Mouse (Mus musculus) kidney, embryonic 16.5 days (tissue): ENCODE data around the gene Dcst2. TPM values are rescaled to one million over a fixed set of nuclear protein-coding genes. Genes with fewer than 3 reads are reported as not detected.

Experiments used
- ATAC-seq: fragments of 200-750 bp; cut with Nextera tagmentation; 2 replicates; pipeline ENCODE4 v1.8.0; 2017; ENCODE audit warnings: moderate TSS enrichment; ENCODE audit not compliant: low FRiP score, low TSS enrichment
- H3K27ac ChIP-seq: fragments of 300-500 bp; sonication (generic); 2 replicates; pipeline ENCODE4 v1.5.1; 2014; ENCODE audit warnings: low read length
- H3K27me3 ChIP-seq: fragments of 300-500 bp; sonication (generic); 2 replicates; pipeline ENCODE4 v1.6.1; 2014; ENCODE audit warnings: low read length, control low read depth, mixed read lengths; ENCODE audit not compliant: insufficient read depth
- H3K36me3 ChIP-seq: fragments of 300-500 bp; sonication (generic); 2 replicates; pipeline ENCODE4 v1.6.1; 2014; ENCODE audit warnings: low read length, control low read depth, mixed read lengths; ENCODE audit not compliant: insufficient read depth
- H3K4me1 ChIP-seq: fragments of 300-500 bp; sonication (generic); 2 replicates; pipeline ENCODE4 v1.6.1; 2014; ENCODE audit warnings: low read length, control low read depth, mixed read lengths; ENCODE audit not compliant: insufficient read depth
- H3K4me2 ChIP-seq: fragments of 300-500 bp; sonication (generic); replicated peaks from 2 replicates; pipeline ENCODE4 v1.6.1; 2014; ENCODE audit warnings: low read depth, low read length
- H3K4me3 ChIP-seq: fragments of 300-500 bp; sonication (generic); 2 replicates; pipeline ENCODE4 v1.5.1; 2014; ENCODE audit warnings: mild to moderate bottlenecking, low read length
- H3K9ac ChIP-seq: fragments of 300-500 bp; sonication (generic); replicated peaks from 2 replicates; pipeline ENCODE4 v1.6.1; 2014; ENCODE audit warnings: low read length
- H3K9me3 ChIP-seq: fragments of 300-500 bp; sonication (generic); 2 replicates; pipeline ENCODE4 v1.6.1; 2016; ENCODE audit warnings: low read length, control low read depth
- WGBS: fragments of 180-500 bp; shearing (Covaris S2); extraction: QIAGEN DNeasy Blood & Tissue Kit; methylation state at CpG from one replicate; pipeline ENCODE4 v1.1.7; 2014; 5-methylcytosine and 5-hydroxymethylcytosine counted together
- polyA plus RNA-seq: library from polyadenylated mRNA; unstranded; fragments of >200 nt; fragmentation: Nextera tagmentation; extraction: Ambion mirVana; gene quantifications from 2 replicates; pipeline ENCODE4 v1.2.1, GENCODE M21; 2015

Dcst2 gene
- polyA plus RNA-seq, 1 experiment from 2014 or later: 0.35 TPM

GRCm38 (mm10) chr3:89402693-89403092, 40.9 kb downstream of the Dcst2 start, which contains the start of gene Lenep:
Lenep (minus strand) TSS chr3:89402793.
- Histone ChIP-seq H3K4me2 (no peak within 1 kb of the TSS), H3K9me3 (no peaks in the 10 kb centered on the region), H3K27ac (no peak within 1 kb of the TSS), H3K36me3 (peaks cover 28% of the 10 kb centered on the region), H3K27me3 (no peaks in the 10 kb centered on the region), H3K4me1 (no peaks in the 10 kb centered on the region), H3K4me3 (no peak within 1 kb of the TSS), H3K9ac (no peak within 1 kb of the TSS)
- 80% methylated on average over 5 of the region's 5 CpGs for WGBS
- ATAC-seq: no peak

GRCm38 (mm10) chr3:89406887-89407286, 45.1 kb downstream of the Dcst2 start:
- 93% methylated on average over 6 of the region's 6 CpGs for WGBS
- Histone ChIP-seq H3K9me3 (no peaks in the 10 kb centered on the region), H3K27ac (no peak overlapping the region), H3K4me1 (peaks cover 7% of the 10 kb centered on the region), H3K4me3 (no peak overlapping the region), H3K4me2 (no peak overlapping the region), H3K36me3 (peaks cover 29% of the 10 kb centered on the region), H3K9ac (no peak overlapping the region), H3K27me3 (no peaks in the 10 kb centered on the region)
- no peak for ATAC-seq

DNA sequence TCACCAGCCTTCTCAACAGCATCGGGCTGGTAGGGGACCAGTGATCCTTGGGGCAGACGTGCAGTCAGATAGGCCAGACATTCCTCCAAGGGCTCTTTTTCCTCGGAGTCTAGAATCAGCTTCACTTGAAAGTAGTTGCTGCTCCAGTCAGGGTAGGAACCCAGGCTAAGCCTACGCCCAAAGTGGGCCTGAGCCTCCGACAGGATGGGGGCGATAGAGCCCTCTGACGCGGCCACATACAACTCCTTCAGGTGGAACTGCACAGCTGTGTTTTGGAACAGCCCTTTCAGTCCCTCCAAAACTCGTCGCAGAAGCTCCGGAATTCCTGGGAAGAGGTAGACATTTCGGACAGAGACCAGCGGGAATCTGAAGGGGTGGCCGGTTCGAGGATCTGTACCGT, 46.7 kb downstream of the Dcst2 start:
- WGBS: 73% methylated on average over 16 of the region's 16 CpGs
- no peak for ATAC-seq
- Histone ChIP-seq H3K9me3 (no peaks in the 10 kb centered on the region), H3K27me3 (no peaks in the 10 kb centered on the region), H3K27ac (no peak overlapping the region), H3K9ac (no peak overlapping the region), H3K4me1 (peaks cover 7% of the 10 kb centered on the region), H3K36me3 (peaks cover 17% of the 10 kb centered on the region), H3K4me3 (no peak overlapping the region), H3K4me2 (no peak overlapping the region)

- Histone ChIP-seq H3K27ac (no peak overlapping the region), H3K9me3 (no peaks in the 10 kb centered on the region), H3K4me1 (peaks cover 7% of the 10 kb centered on the region), H3K27me3 (no peaks in the 10 kb centered on the region), H3K36me3 (peaks cover 28% of the 10 kb centered on the region), H3K4me2 (no peak overlapping the region), H3K9ac (no peak overlapping the region), H3K4me3 (no peak overlapping the region)
- ATAC-seq: no peak
- 91% methylated on average over 3 of the region's 3 CpGs for whole genome bisulfite sequencing
These were observed 47.9 kb downstream of the Dcst2 start for GRCm38 (mm10) chr3:89409701-89410100.

DNA sequence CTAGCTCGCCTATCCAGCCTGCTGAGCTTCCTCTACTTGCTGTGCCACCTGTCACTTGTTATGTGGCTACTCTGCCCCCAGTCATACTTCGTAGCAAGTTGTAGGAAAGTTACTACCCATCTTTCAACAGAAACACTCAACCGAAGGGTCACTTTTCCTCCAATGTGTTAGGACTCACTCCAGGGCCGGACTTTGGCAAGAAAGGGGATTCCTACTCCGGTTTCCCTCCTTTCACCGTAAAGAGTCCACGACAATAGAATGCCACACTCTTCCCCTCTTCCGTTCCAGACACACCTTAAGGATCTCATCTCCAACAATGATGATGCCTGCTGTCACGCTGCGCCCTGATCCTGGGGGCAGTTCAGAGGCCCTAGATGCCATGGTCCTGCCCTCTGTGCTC, 49.1 kb downstream of the Dcst2 start:
- Histone ChIP-seq H3K4me3 (peak overlapping the region; percentile 67), H3K36me3 (peaks cover 34% of the 10 kb centered on the region), H3K4me1 (peaks cover 7% of the 10 kb centered on the region), H3K27ac (peak overlapping the region; percentile 57; the same call in 1 of the 2 replicates), H3K27me3 (no peaks in the 10 kb centered on the region), H3K4me2 (peak overlapping the region; percentile 68), H3K9me3 (no peaks in the 10 kb centered on the region), H3K9ac (peak overlapping the region; percentile 68)
- no peak for ATAC-seq
- 77% methylated on average over 10 of the region's 10 CpGs for WGBS

DNA sequence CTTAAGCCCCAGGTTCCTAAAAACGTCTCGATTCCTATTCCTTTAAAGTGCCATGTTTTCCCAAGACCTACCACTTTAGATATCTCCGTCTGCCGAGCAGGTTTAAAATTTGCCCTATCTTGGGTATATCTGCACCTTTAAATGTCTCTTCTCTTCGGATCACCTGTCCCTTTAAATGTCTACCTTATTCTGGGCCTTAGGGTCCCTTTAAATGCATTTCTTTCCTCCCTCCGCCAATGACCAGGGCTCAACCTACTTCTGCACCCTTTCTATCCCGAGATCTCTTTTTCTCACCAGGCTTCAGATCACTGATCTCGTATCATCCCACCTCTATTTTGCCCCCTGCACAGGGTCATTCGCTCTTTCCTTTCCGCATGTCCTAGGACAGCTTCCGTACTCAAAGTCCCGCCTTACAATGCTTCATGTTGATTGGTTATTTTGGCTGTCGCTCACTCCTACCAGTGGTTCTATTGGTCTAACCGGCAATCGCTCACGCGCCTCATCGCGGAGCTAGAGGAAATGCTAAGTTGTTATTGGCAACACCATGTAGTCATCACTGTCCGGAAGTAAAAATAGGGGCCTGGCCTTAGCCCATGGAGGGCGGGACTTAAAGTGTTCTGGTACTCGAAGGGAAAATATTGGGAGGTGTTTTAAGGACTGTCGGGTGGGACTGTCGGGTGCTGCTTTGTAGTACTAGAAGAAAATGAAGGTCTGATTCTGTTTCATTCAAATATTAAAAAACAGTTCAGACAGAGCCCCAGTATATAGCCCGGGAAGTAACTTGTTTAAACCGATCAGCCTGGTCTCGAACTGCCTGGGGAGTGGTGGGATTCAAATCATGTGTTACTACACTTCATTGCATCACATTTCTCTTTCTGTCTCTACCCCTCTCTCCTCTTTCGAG, 50.0 kb downstream of the Dcst2 start, which contains the start of gene Flad1:
Gene Flad1, minus strand, starts transcription at position 381 of the 904 bp plus-strand sequence.
- peaks cover 39% of the 10 kb centered on the region for H3K36me3 ChIP-seq
- ATAC-seq: peak; percentile 100
- WGBS: 5% methylated on average over 28 of the region's 28 CpGs
- H3K4me2 ChIP-seq: peak within 1 kb of the TSS; percentile 68
- peak within 1 kb of the TSS; percentile 67 for H3K4me3 ChIP-seq
- peak within 1 kb of the TSS; percentile 68 for H3K9ac ChIP-seq
- no peaks in the 10 kb centered on the region for H3K9me3 ChIP-seq
- H3K4me1 ChIP-seq: peaks cover 12% of the 10 kb centered on the region
- peak within 1 kb of the TSS; percentile 57 for H3K27ac ChIP-seq
- no peaks in the 10 kb centered on the region for H3K27me3 ChIP-seq

GRCm38 (mm10) chr3:89416158-89416557, 54.4 kb downstream of the Dcst2 start:
- WGBS: 92% methylated on average over 8 of the region's 8 CpGs
- Histone ChIP-seq H3K4me2 (no peak overlapping the region), H3K4me1 (peaks cover 25% of the 10 kb centered on the region), H3K27me3 (no peaks in the 10 kb centered on the region), H3K9ac (no peak overlapping the region), H3K27ac (no peak overlapping the region), H3K4me3 (0 out of 2 replicates have a peak overlapping the region, but pooled peaks have one; percentile 62), H3K9me3 (no peaks in the 10 kb centered on the region), H3K36me3 (peaks cover 30% of the 10 kb centered on the region)
- no peak for ATAC-seq

DNA sequence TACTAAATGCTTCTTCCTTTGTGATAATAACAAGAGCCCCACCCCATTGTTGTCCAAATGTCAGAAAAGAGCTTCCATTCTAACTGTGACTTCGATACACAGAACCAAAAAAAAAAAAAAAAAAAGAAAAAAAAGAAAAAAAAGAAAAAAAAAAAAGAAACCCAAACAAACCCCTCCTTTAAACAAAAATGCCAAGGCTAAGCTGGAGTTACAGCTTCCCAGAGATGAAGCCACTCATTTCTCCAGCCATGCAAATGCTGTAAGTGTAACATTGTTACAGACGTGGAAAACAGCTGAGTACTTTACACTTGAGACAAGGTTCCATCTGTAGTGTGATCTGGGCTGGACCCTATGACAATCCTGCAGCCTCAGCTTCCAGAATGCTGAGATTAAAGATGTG, 55.4 kb downstream of the Dcst2 start:
- Histone ChIP-seq H3K9me3 (no peaks in the 10 kb centered on the region), H3K27ac (peak overlapping the region; percentile 100), H3K27me3 (no peaks in the 10 kb centered on the region), H3K4me3 (peak overlapping the region; percentile 62), H3K4me1 (peaks cover 30% of the 10 kb centered on the region), H3K36me3 (peaks cover 30% of the 10 kb centered on the region), H3K9ac (peak overlapping the region; percentile 79), H3K4me2 (peak overlapping the region; percentile 88)
- WGBS: 14% methylated on average over 2 of the region's 2 CpGs
- ATAC-seq: no peak

DNA sequence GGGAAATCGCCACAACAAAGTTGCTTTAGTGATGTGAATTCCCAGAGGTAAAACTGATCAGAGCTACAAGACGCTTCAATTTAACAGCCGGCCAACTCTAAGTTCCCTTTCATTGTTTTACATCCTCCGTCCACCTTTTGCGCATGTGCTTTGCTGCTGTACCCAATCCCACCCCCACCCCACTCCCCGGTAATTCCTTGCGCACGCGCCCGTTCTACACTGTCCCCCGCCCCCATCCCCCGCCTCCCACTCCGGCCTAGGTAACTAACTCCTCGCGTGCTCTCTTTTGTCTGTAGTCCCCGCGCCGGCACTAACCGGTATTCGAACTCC, 56.0 kb downstream of the Dcst2 start:
- peak; percentile 24 for ATAC-seq
- H3K36me3 ChIP-seq: peaks cover 30% of the 10 kb centered on the region
- peak overlapping the region; percentile 62 for H3K4me3 ChIP-seq
- peak overlapping the region; percentile 79 for H3K9ac ChIP-seq
- no peaks in the 10 kb centered on the region for H3K9me3 ChIP-seq
- under 1% methylated on average over 20 of the region's 20 CpGs for WGBS
- peak overlapping the region; percentile 88 for H3K4me2 ChIP-seq
- peaks cover 37% of the 10 kb centered on the region for H3K4me1 ChIP-seq
- H3K27ac ChIP-seq: peak overlapping the region; percentile 100
- H3K27me3 ChIP-seq: no peaks in the 10 kb centered on the region
